Mouse (Mus musculus): ENCODE data around the gene Etv3. TPM values are rescaled to one million over a fixed set of nuclear protein-coding genes. Genes with fewer than 3 reads are reported as not detected.

Gene Etv3
- total and polyA plus RNA-seq, 3 experiments: 12.6 to 24.1 (median 16.8) TPM

GRCm38 (mm10) chr3:87561434-87561833, 36.2 kb downstream of the Etv3 start:
- H3K9ac ChIP-seq (ENCODE audit: insufficient read depth, low read depth): no peak overlapping the region
- H3K27ac ChIP-seq (ENCODE audit: insufficient read depth, low read depth): no peak overlapping the region

GRCm38 (mm10) chr3:87562370-87562769, 37.2 kb downstream of the Etv3 start:
- Histone ChIP-seq H3K4me2 (ENCODE audit: insufficient read depth, low read depth, poor library complexity, severe bottlenecking) (peak overlapping the region; percentile 41; the same call in 1 of the 2 replicates), H3K4me1 (ENCODE audit: control insufficient read depth in 1 of 2, insufficient read depth in 2 of 2) (peaks cover 6 to 29% of the 10 kb centered on the region in 2 experiments; a peak in 3 of 4 replicates), H3K9me3 (replicated peaks; ENCODE audit: low read length) (peaks cover 6% of the 10 kb centered on the region), H3K27ac (ENCODE audit: insufficient read depth, low read depth) (no peak overlapping the region), H3K4me3 (replicated peaks in 1 of 3; ENCODE audit: low read depth in 2 of 3, low read length in 2 of 3, poor library complexity in 1 of 3) (no peak overlapping the region), H3K36me3 (replicated peaks in 1 of 2; ENCODE audit: control insufficient read depth in 1 of 2, insufficient read depth in 1 of 2, low read length in 1 of 2) (no peaks in the 10 kb centered on the region), H3K9ac (ENCODE audit: insufficient read depth, low read depth) (no peak overlapping the region), H3K27me3 (replicated peaks) (no peaks in the 10 kb centered on the region), H3K79me2 (replicated peaks; ENCODE audit: control insufficient read depth, extremely low read depth, insufficient read depth, poor library complexity, severe bottlenecking) (no peaks in the 10 kb centered on the region)
- TF ChIP-seq ZC3H11A (IDR thresholded peaks at IDR 0.05; ENCODE audit: low read depth, low read length) (peak; percentile 92), CTCF (conservative IDR thresholded peaks at IDR 0.05 in 1 of 2, IDR thresholded peaks at IDR 0.05 in 1 of 2; ENCODE audit: low read depth in 2 of 2, low read length in 2 of 2) (peak; percentile 97 to 98), NRF1 (IDR thresholded peaks at IDR 0.05; ENCODE audit: low read depth, low read length) (0 out of 2 replicates have a peak, but pooled peaks have one; percentile 25), ETS1 (conservative IDR thresholded peaks at IDR 0.05; ENCODE audit: low read depth, low read length) (no peak), SMC3 (IDR thresholded peaks at IDR 0.05; ENCODE audit: low read depth, low read length) (peak; percentile 99), UBTF (IDR thresholded peaks at IDR 0.05; ENCODE audit: low read depth, low read length) (no peak), ELF1 (IDR thresholded peaks at IDR 0.05; ENCODE audit: low read depth, low read length) (peak; percentile 66; the same call in 1 of the 2 replicates), MAZ (IDR thresholded peaks at IDR 0.05; ENCODE audit: low read depth, low read length) (no peak)
- DNase-seq (ENCODE audit: extremely low read depth): peak; percentile 89
- in situ Hi-C loops (cut with MboI; ENCODE audit: low pct_ligation_motif_present, low pct_unique_long_range_greater_than_20kb, low sequenced_read_pairs) (loop anchor here (5.0 kb wide), 1 partner anchor 240 kb away; no protein-coding TSS in a partner anchor), dilution Hi-C loops (cut with MboI; ENCODE audit: extremely low pct_ligation_motif_present, extremely low pct_unique_long_range_greater_than_20kb, low sequenced_read_pairs) (no loop called here)

More at GRCm38 (mm10) chr3:87561434-87561833, 36.2 kb downstream of the Etv3 start:
- no peaks in the 10 kb centered on the region for H3K36me3 ChIP-seq (replicated peaks in 1 of 2; ENCODE audit: control insufficient read depth in 1 of 2, insufficient read depth in 1 of 2, low read length in 1 of 2)
- no peak overlapping the region for H3K4me2 ChIP-seq (ENCODE audit: insufficient read depth, low read depth, poor library complexity, severe bottlenecking)
- no peaks in the 10 kb centered on the region for H3K79me2 ChIP-seq (replicated peaks; ENCODE audit: control insufficient read depth, extremely low read depth, insufficient read depth, poor library complexity, severe bottlenecking)
- no peaks in the 10 kb centered on the region for H3K27me3 ChIP-seq (replicated peaks)
- H3K4me3 ChIP-seq (replicated peaks in 1 of 3; ENCODE audit: low read depth in 2 of 3, low read length in 2 of 3, poor library complexity in 1 of 3): no peak overlapping the region
- peaks cover 6% of the 10 kb centered on the region for H3K9me3 ChIP-seq (replicated peaks; ENCODE audit: low read length)
- in situ Hi-C loops (cut with MboI; ENCODE audit: low pct_ligation_motif_present, low pct_unique_long_range_greater_than_20kb, low sequenced_read_pairs) (loop anchor here (5.0 kb wide), 1 partner anchor 239 kb away; no protein-coding TSS in a partner anchor), dilution Hi-C loops (cut with MboI; ENCODE audit: extremely low pct_ligation_motif_present, extremely low pct_unique_long_range_greater_than_20kb, low sequenced_read_pairs) (no loop called here)
- H3K4me1 ChIP-seq (ENCODE audit: control insufficient read depth in 1 of 2, insufficient read depth in 2 of 2): peaks cover 6 to 27% of the 10 kb centered on the region in 2 experiments; a peak in 3 of 4 replicates
- TF ChIP-seq MYC (IDR thresholded peaks at IDR 0.05; ENCODE audit: low read depth, low read length) (no peak), CHD2 (IDR thresholded peaks at IDR 0.05; ENCODE audit: low read length) (no peak)
- no peak for DNase-seq (ENCODE audit: extremely low read depth)

GRCm38 (mm10) chr3:87563466-87563865, 38.3 kb downstream of the Etv3 start:
- Histone ChIP-seq H3K27ac (ENCODE audit: insufficient read depth, low read depth) (no peak overlapping the region), H3K4me3 (replicated peaks in 1 of 3; ENCODE audit: low read depth in 2 of 3, low read length in 2 of 3, poor library complexity in 1 of 3) (no peak overlapping the region), H3K79me2 (replicated peaks; ENCODE audit: control insufficient read depth, extremely low read depth, insufficient read depth, poor library complexity, severe bottlenecking) (no peaks in the 10 kb centered on the region), H3K4me2 (ENCODE audit: insufficient read depth, low read depth, poor library complexity, severe bottlenecking) (no peak overlapping the region), H3K36me3 (replicated peaks in 1 of 2; ENCODE audit: control insufficient read depth in 1 of 2, insufficient read depth in 1 of 2, low read length in 1 of 2) (no peaks in the 10 kb centered on the region), H3K4me1 (ENCODE audit: control insufficient read depth in 1 of 2, insufficient read depth in 2 of 2) (peaks cover 6 to 29% of the 10 kb centered on the region in 2 experiments; a peak in 3 of 4 replicates), H3K9me3 (replicated peaks; ENCODE audit: low read length) (peaks cover 6% of the 10 kb centered on the region), H3K27me3 (replicated peaks) (no peaks in the 10 kb centered on the region), H3K9ac (ENCODE audit: insufficient read depth, low read depth) (no peak overlapping the region)
- in situ Hi-C loops (cut with MboI; ENCODE audit: low pct_ligation_motif_present, low pct_unique_long_range_greater_than_20kb, low sequenced_read_pairs): loop anchor here (5.0 kb wide), 1 partner anchor 241 kb away; no protein-coding TSS in a partner anchor
- TF ChIP-seq SMC3 (IDR thresholded peaks at IDR 0.05; ENCODE audit: low read depth, low read length) (no peak), JUND (conservative IDR thresholded peaks at IDR 0.05; ENCODE audit: low read depth, low read length) (no peak), JUN (IDR thresholded peaks at IDR 0.05; ENCODE audit: insufficient read depth, low read depth, low read length) (no peak), RAD21 (IDR thresholded peaks at IDR 0.05; ENCODE audit: low read depth, low read length) (no peak), TCF12 (IDR thresholded peaks at IDR 0.05; ENCODE audit: low read depth, low read length) (no peak), UBTF (IDR thresholded peaks at IDR 0.05; ENCODE audit: low read depth, low read length) (no peak), MXI1 (IDR thresholded peaks at IDR 0.05; ENCODE audit: low read depth, low read length) (no peak), GABPA (IDR thresholded peaks at IDR 0.05; ENCODE audit: insufficient replicate concordance, low read depth, low read length) (no peak), USF1 (IDR thresholded peaks at IDR 0.05; ENCODE audit: low read depth, low read length) (no peak), MEF2A (IDR thresholded peaks at IDR 0.05; ENCODE audit: borderline replicate concordance, low read depth, low read length) (no peak), SIN3A (IDR thresholded peaks at IDR 0.05; ENCODE audit: low read length) (no peak), E2F4 (IDR thresholded peaks at IDR 0.05; ENCODE audit: insufficient replicate concordance, low read depth, low read length) (no peak), KAT2A (IDR thresholded peaks at IDR 0.05; ENCODE audit: insufficient replicate concordance, low read length) (no peak), HCFC1 (IDR thresholded peaks at IDR 0.05; ENCODE audit: low read depth, low read length) (no peak)
- peak; percentile 32 for DNase-seq (ENCODE audit: extremely low read depth)
- dilution Hi-C loops (cut with MboI; ENCODE audit: extremely low pct_ligation_motif_present, extremely low pct_unique_long_range_greater_than_20kb, low sequenced_read_pairs): no loop called here
